Mouse (Mus musculus): Measurements from ENCODE around the gene 2610528J11Rik. TPM values are rescaled to one million over a fixed set of nuclear protein-coding genes. Genes with fewer than 3 reads are reported as not detected.

The 2610528J11Rik gene
- total and polyA plus RNA-seq, 3 experiments, result not detected

GRCm38 (mm10) chr4:118527335-118527681, 509 bp downstream of the 2610528J11Rik start:
- no peaks in the 10 kb centered on the region for H3K79me2 ChIP-seq (replicated peaks; ENCODE audit: control insufficient read depth, extremely low read depth, insufficient read depth, poor library complexity, severe bottlenecking)
- H3K4me3 ChIP-seq (replicated peaks in 1 of 3; ENCODE audit: low read depth in 2 of 3, low read length in 2 of 3, poor library complexity in 1 of 3), result no peak overlapping the region
- no peaks in the 10 kb centered on the region for H3K36me3 ChIP-seq (replicated peaks in 1 of 2; ENCODE audit: control insufficient read depth in 1 of 2, insufficient read depth in 1 of 2, low read length in 1 of 2)
- H3K9me3 ChIP-seq (replicated peaks; ENCODE audit: low read length), result no peaks in the 10 kb centered on the region
- no peak overlapping the region for H3K4me2 ChIP-seq (ENCODE audit: insufficient read depth, low read depth, poor library complexity, severe bottlenecking)
- in situ Hi-C loops (cut with MboI; ENCODE audit: low pct_ligation_motif_present, low pct_unique_long_range_greater_than_20kb, low sequenced_read_pairs) (no loop called here), dilution Hi-C loops (cut with MboI; ENCODE audit: extremely low pct_ligation_motif_present, extremely low pct_unique_long_range_greater_than_20kb, low sequenced_read_pairs) (no loop called here)
- no peak for TF ChIP-seq KAT2A (IDR thresholded peaks at IDR 0.05; ENCODE audit: insufficient replicate concordance, low read length)
- TF ChIP-seq EP300 (IDR thresholded peaks at IDR 0.05; ENCODE audit: low read length), result no peak
- no peak overlapping the region for H3K9ac ChIP-seq (ENCODE audit: insufficient read depth, low read depth)
- peaks cover 92% of the 10 kb centered on the region for H3K27me3 ChIP-seq (replicated peaks)
- H3K27ac ChIP-seq (ENCODE audit: insufficient read depth, low read depth), result no peak overlapping the region
- no peaks in the 10 kb centered on the region for H3K4me1 ChIP-seq (ENCODE audit: control insufficient read depth in 1 of 2, insufficient read depth in 2 of 2)
- DNase-seq (ENCODE audit: extremely low read depth), result no peak

GRCm38 (mm10) chr4:118527720-118528119, 921 bp downstream of the 2610528J11Rik start:
- dilution Hi-C loops (cut with MboI; ENCODE audit: extremely low pct_ligation_motif_present, extremely low pct_unique_long_range_greater_than_20kb, low sequenced_read_pairs), result no loop called here
- Histone ChIP-seq H3K4me2 (ENCODE audit: insufficient read depth, low read depth, poor library complexity, severe bottlenecking) (no peak overlapping the region), H3K9ac (ENCODE audit: insufficient read depth, low read depth) (no peak overlapping the region), H3K9me3 (replicated peaks; ENCODE audit: low read length) (no peaks in the 10 kb centered on the region), H3K79me2 (replicated peaks; ENCODE audit: control insufficient read depth, extremely low read depth, insufficient read depth, poor library complexity, severe bottlenecking) (no peaks in the 10 kb centered on the region), H3K4me3 (replicated peaks in 1 of 3; ENCODE audit: low read depth in 2 of 3, low read length in 2 of 3, poor library complexity in 1 of 3) (no peak overlapping the region), H3K27ac (ENCODE audit: insufficient read depth, low read depth) (no peak overlapping the region), H3K4me1 (ENCODE audit: control insufficient read depth in 1 of 2, insufficient read depth in 2 of 2) (no peaks in the 10 kb centered on the region), H3K36me3 (replicated peaks in 1 of 2; ENCODE audit: control insufficient read depth in 1 of 2, insufficient read depth in 1 of 2, low read length in 1 of 2) (no peaks in the 10 kb centered on the region), H3K27me3 (replicated peaks) (peaks cover 92% of the 10 kb centered on the region)
- in situ Hi-C loops (cut with MboI; ENCODE audit: low pct_ligation_motif_present, low pct_unique_long_range_greater_than_20kb, low sequenced_read_pairs), result no loop called here
- DNase-seq (ENCODE audit: extremely low read depth), result no peak
- TF ChIP-seq KAT2A (IDR thresholded peaks at IDR 0.05; ENCODE audit: insufficient replicate concordance, low read length) (no peak), HCFC1 (IDR thresholded peaks at IDR 0.05; ENCODE audit: low read depth, low read length) (no peak), NELFE (IDR thresholded peaks at IDR 0.05; ENCODE audit: low read depth, low read length) (no peak), EP300 (IDR thresholded peaks at IDR 0.05; ENCODE audit: low read length) (no peak), RAD21 (IDR thresholded peaks at IDR 0.05; ENCODE audit: low read depth, low read length) (no peak), CHD2 (IDR thresholded peaks at IDR 0.05; ENCODE audit: low read length) (no peak), MXI1 (IDR thresholded peaks at IDR 0.05; ENCODE audit: low read depth, low read length) (no peak), ELF1 (IDR thresholded peaks at IDR 0.05; ENCODE audit: low read depth, low read length) (no peak), E2F4 (IDR thresholded peaks at IDR 0.05; ENCODE audit: insufficient replicate concordance, low read depth, low read length) (no peak), NRF1 (IDR thresholded peaks at IDR 0.05; ENCODE audit: low read depth, low read length) (no peak), JUND (conservative IDR thresholded peaks at IDR 0.05; ENCODE audit: low read depth, low read length) (no peak), POLR2AphosphoS2 (IDR thresholded peaks at IDR 0.05; ENCODE audit: low read depth, low read length) (no peak), GABPA (IDR thresholded peaks at IDR 0.05; ENCODE audit: insufficient replicate concordance, low read depth, low read length) (no peak), MAZ (IDR thresholded peaks at IDR 0.05; ENCODE audit: low read depth, low read length) (no peak), ZMIZ1 (IDR thresholded peaks at IDR 0.05; ENCODE audit: low read depth, low read length) (no peak)
